Mouse (Mus musculus) erythroblast, embryonic 14.5 days (primary cell): ENCODE data around the gene Sec16b. TPM values are rescaled to one million over a fixed set of nuclear protein-coding genes. Genes with fewer than 3 reads are reported as not detected.

Experiments
- H3K27me3 ChIP-seq: 2 replicates; pipeline ENCODE4 v1.6.1; 2012; ENCODE audit warnings: inconsistent platforms; ENCODE audit not compliant: control insufficient read depth
- H3K36me3 ChIP-seq: 2 replicates; pipeline ENCODE4 v1.6.1; 2012; ENCODE audit warnings: mild to moderate bottlenecking, inconsistent platforms; ENCODE audit not compliant: control insufficient read depth
- H3K4me1 ChIP-seq: 2 replicates; pipeline ENCODE4 v1.6.1; 2012; ENCODE audit warnings: inconsistent platforms; ENCODE audit not compliant: control insufficient read depth
- H3K4me3 ChIP-seq: replicated peaks from 2 replicates; pipeline ENCODE3; 2012; ENCODE audit warnings: moderate library complexity, mild to moderate bottlenecking, inconsistent platforms
- H3K9me3 ChIP-seq: 2 replicates; pipeline ENCODE4 v1.6.1; 2012; ENCODE audit warnings: low read length, inconsistent platforms, mixed read lengths; ENCODE audit not compliant: control insufficient read depth
- GATA1 ChIP-seq: IDR thresholded peaks from 2 replicates; pipeline ENCODE4 v1.6.1; 2012; ENCODE audit warnings: low read length, inconsistent platforms, mixed read lengths
- TAL1 ChIP-seq: IDR thresholded peaks from 3 replicates; pipeline ENCODE4 v1.6.1; 2012; ENCODE audit warnings: low read length, inconsistent platforms, mixed read lengths
- polyA plus RNA-seq: library from polyadenylated mRNA; stranded (reverse); fragments of >175 nt; gene quantifications from 2 replicates; pipeline ENCODE4 v1.2.3, GENCODE M21; 2012

The Sec16b gene
- polyA plus RNA-seq, 1 experiment: not detected

DNA sequence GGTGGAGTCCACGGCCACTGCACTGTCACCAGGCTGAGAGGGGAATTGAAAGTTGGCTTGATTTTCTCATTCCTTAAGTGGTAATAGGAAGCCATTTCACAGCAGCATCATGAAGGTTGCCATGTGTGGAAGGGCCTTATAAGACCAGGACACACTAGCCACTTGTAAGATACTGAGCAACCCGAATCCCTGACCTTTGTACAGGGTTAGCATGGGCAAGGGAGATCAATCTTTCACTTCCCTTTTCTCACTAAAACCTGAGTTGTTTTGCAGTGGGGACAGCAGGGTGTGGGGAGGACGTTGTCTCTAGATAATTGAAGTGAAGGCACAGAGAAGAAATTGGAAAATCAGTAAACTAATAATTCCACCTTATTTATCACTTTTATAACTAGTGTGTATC, 43.2 kb downstream of the Sec16b start:
- Histone ChIP-seq H3K27me3 (no peaks in the 10 kb centered on the region), H3K9me3 (peaks cover 25% of the 10 kb centered on the region), H3K36me3 (peaks cover 8% of the 10 kb centered on the region; the same call in 1 of the 2 replicates), H3K4me1 (no peaks in the 10 kb centered on the region), H3K4me3 (no peak overlapping the region)
- no peak for TF ChIP-seq TAL1
- no peak for TF ChIP-seq GATA1

DNA sequence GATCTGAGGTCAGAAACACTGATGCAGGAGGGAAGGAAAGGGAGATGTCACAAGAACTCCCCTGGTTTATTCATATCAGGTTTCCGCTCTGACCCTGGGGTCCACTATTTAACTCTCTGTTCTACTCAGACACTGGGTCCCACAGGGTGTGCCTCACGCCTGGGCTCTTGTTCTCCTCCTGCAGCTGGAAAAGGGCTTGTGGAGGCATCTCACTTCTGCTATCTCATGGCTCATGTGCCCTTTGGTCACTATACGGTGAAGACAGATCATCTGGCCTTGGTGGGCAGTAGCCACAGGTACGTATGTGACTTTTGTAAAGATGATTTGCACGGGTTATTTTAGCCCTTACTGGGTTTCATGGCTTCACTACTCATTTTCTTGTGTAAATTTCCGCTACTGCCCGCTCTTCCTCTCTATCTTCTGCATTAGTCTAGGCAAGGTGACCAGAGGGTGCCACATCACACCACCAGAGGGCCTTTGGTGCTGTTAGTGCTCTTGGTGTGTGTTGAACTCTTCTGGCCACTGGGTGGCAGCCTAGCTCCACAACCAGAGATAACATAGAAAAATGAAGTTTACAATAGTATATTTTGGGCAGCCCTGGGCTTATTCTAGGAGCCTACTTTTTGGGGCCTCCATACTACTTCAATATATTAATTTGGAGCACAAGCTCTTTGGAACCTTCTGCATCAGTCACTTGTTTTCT, 46.4 kb downstream of the Sec16b start:
- Histone ChIP-seq H3K4me3 (no peak overlapping the region), H3K4me1 (no peaks in the 10 kb centered on the region), H3K9me3 (peaks cover 25% of the 10 kb centered on the region), H3K36me3 (peaks cover 3% of the 10 kb centered on the region; the same call in 1 of the 2 replicates), H3K27me3 (no peaks in the 10 kb centered on the region)
- no peak for TF ChIP-seq GATA1
- TF ChIP-seq TAL1: no peak

DNA sequence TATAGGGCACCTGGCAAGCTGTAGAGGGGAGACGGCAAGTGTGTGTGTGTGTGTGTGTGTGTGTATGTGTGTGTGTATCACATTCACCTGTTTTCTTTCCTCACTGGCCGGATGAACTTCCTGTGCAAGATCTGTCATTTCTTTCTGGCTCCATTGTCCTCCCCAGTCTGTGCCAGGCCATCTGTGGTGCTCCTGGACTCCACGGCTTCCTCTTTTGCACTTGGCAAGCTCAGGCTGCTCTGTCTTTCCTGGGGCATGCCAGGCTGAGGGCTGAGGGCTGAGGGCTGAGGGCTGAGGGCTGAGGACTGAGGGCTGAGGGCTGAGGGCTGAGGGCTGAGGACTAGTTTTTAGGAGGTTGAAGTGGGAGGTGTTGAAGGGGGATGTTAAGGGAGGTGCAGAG, 47.6 kb downstream of the Sec16b start:
- peaks cover 25% of the 10 kb centered on the region for H3K9me3 ChIP-seq
- H3K27me3 ChIP-seq: no peaks in the 10 kb centered on the region
- peaks cover 3% of the 10 kb centered on the region; the same call in 1 of the 2 replicates for H3K36me3 ChIP-seq
- no peak overlapping the region for H3K4me3 ChIP-seq
- TF ChIP-seq GATA1 (no peak), TAL1 (no peak)
- no peaks in the 10 kb centered on the region for H3K4me1 ChIP-seq

DNA sequence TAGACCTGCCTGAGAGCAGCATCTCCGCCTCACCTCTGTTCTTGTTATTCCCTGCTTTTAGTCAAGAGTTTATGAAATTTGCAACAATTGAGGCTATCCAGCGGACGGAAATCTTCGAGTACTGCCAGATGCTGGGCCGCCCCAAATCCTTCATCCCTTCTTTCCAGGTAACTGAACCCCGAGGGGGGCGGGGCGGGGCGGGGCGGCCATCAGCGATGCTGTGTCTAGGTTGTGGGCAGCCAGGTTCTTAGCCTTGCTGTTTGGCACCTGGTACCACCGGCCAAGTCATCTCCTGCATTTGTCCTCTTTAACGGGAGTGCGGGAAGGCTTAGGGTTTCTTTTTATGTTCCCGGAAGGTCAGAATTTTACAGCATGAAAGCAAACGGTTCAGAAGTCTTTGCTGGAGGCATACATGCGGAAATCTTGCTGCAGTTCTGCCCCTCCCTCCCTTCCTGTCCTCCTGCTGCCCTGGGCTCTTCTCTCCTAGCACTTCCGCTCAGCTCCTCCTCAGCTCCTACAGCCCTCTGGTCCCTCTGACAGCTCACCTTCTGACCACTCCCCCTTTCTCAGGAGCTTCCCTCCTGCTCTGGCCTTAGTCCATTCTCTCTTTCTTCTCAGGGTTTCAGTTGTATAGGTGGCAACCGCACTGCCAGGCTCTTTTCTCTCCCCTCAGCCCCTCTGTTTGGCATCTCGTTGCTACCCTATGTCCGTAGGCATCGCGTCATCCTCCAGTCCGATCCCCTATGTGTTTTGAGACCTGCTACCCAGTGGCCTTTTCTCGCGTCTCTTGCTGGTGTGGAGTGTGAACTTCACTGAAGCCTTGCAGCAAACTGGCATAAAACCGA, 48.4 kb downstream of the Sec16b start:
- no peaks in the 10 kb centered on the region for H3K4me1 ChIP-seq

DNA sequence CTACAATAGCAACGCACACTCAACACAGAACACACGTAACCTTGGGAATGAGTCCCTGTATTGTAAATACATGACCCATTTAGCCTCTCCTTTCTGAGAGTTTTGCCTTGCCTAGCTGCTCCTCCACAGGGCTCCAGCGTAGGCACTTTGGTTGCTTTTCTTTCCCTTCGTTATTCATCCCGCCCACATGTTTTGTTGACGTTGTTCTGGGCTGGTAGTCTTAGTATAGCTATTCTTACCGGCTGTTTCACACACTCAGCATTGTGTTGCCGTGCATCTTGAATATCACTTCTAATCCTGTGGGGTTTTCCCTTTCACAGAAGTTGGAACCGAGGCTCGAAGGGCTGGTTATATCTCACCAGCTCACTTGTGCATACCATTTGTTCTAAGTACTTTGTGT, 49.2 kb downstream of the Sec16b start:
- Histone ChIP-seq H3K27me3 (no peaks in the 10 kb centered on the region), H3K4me3 (no peak overlapping the region), H3K9me3 (peaks cover 23% of the 10 kb centered on the region), H3K36me3 (peaks cover 5% of the 10 kb centered on the region; the same call in 1 of the 2 replicates), H3K4me1 (peaks cover 2% of the 10 kb centered on the region; the same call in 1 of the 2 replicates)
- TF ChIP-seq TAL1 (no peak), GATA1 (no peak)

More for the DNA sequence above, 48.4 kb downstream of the Sec16b start:
- Histone ChIP-seq H3K27me3 (no peaks in the 10 kb centered on the region), H3K36me3 (peaks cover 3% of the 10 kb centered on the region; the same call in 1 of the 2 replicates), H3K4me3 (no peak overlapping the region), H3K9me3 (peaks cover 25% of the 10 kb centered on the region)
- TF ChIP-seq GATA1 (no peak), TAL1 (no peak)

DNA sequence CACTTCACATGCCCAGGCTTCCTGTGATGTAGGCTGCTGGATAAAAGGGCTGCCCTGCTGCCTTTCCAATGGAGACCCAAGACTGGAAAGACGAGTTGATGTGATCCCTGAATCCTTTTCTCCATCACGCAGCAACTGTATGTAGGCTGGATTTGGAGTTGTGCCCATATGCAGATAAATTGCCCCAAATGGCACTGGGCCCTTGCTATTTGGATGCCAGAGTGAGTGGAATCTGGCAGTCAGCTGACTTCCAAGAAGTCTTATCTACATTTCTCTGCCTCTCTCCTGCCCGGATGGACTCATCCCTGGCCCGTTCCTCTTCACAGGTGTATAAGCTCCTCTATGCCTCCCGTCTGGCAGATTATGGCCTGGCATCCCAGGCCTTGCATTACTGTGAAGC, 49.9 kb downstream of the Sec16b start:
- Histone ChIP-seq H3K27me3 (no peaks in the 10 kb centered on the region), H3K36me3 (peaks cover 6% of the 10 kb centered on the region; the same call in 1 of the 2 replicates), H3K4me3 (no peak overlapping the region), H3K9me3 (peaks cover 16% of the 10 kb centered on the region), H3K4me1 (peaks cover 3% of the 10 kb centered on the region; the same call in 1 of the 2 replicates)
- TF ChIP-seq GATA1 (no peak), TAL1 (no peak)

DNA sequence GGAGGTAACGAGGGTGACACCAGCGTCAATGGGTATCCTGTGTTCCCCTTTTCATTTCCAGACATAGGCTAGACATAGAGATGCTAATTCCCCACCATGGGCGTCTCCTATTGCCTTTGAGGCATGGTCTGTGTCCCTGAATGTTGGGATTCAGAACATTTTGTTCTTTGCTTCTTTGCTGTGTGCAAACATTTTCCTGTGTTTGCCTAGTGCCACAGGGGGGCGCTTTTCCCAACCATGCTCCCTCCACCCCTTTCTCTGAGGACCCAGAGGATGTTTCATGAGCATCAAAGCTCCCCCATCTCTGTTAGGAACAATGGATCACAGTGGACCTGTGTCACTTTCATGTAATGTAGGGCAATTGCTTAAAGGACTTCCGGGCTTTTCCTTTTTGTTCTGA, 51.6 kb downstream of the Sec16b start:
- peaks cover 3% of the 10 kb centered on the region; the same call in 1 of the 2 replicates for H3K4me1 ChIP-seq
- H3K36me3 ChIP-seq: peaks cover 5% of the 10 kb centered on the region; the same call in 1 of the 2 replicates
- TF ChIP-seq GATA1: no peak
- TF ChIP-seq TAL1: no peak
- H3K9me3 ChIP-seq: no peaks in the 10 kb centered on the region
- no peaks in the 10 kb centered on the region for H3K27me3 ChIP-seq
- H3K4me3 ChIP-seq: no peak overlapping the region

DNA sequence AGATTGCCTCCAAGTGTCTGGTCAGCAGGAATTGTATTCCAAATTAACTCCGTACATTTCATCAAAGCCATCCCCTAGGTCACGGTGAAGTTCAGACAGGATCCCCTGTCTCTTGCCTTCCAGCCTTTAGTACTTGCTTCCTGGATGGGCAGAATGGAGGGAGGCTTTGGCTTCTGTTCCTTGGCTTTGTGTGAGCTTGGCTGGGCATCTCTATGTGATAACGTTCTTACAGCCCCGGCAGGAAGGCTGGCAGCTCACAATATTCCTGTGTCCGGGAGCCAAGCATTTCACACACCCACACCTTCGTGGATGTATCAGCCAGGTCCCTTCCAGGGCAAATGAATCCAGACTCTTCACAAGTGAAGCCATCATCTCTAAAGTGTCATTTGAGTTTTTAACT, 53.5 kb downstream of the Sec16b start:
- Histone ChIP-seq H3K27me3 (no peaks in the 10 kb centered on the region), H3K9me3 (no peaks in the 10 kb centered on the region), H3K36me3 (peaks cover 5% of the 10 kb centered on the region; the same call in 1 of the 2 replicates), H3K4me1 (peaks cover 3% of the 10 kb centered on the region; the same call in 1 of the 2 replicates), H3K4me3 (no peak overlapping the region)
- TF ChIP-seq TAL1 (no peak), GATA1 (no peak)

DNA sequence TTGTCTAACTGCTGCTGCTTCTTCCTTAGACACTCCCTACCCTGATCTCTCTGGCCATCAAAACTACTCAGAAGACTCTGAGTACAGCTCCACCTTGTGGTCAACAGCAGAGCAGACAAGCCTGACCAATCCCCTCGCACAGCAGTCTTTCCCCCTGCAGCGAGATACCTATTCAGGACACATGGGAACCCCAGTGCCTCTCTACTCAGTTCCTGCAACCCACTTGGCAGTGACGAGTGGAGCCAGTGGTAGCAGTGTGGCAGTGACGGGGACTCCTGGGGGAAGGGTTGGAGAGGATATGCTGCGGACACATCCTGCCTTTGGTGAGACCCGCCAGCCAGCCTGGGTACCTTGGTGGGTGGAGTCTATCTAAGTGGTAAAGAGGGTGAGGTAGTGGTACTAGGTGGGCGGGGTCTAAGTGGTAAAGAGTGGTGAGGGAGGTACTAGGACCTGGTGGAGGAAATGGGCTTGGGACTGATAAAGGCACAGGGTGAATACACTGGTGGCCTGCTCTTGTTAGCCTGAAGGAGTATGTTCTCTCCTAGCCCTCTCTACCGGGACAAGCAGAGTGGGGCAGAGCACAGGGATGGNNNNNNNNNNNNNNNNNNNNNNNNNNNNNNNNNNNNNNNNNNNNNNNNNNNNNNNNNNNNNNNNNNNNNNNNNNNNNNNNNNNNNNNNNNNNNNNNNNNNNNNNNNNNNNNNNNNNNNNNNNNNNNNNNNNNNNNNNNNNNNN, 54.3 kb downstream of the Sec16b start:
- TF ChIP-seq GATA1 (no peak), TAL1 (no peak)
- H3K4me3 ChIP-seq: no peak overlapping the region

More for the DNA sequence above, 54.3 kb downstream of the Sec16b start:
- H3K4me1 ChIP-seq: peaks cover 3% of the 10 kb centered on the region; the same call in 1 of the 2 replicates
- H3K9me3 ChIP-seq: no peaks in the 10 kb centered on the region
- peaks cover 5% of the 10 kb centered on the region; the same call in 1 of the 2 replicates for H3K36me3 ChIP-seq
- no peaks in the 10 kb centered on the region for H3K27me3 ChIP-seq
